Mouse (Mus musculus) MEL (cell line): Measurements from ENCODE around the gene Nrf1.

Source experiments
- CTCF ChIP-seq, 3 experiments: IDR thresholded peaks in 2 of 3; conservative IDR thresholded peaks in 1 of 3; 2 replicates each; pipeline ENCODE4 v1.5.1; 2011 to 2012; ENCODE audit warnings: low read length in 3 of 3, low read depth in 2 of 3, mild to moderate bottlenecking in 2 of 3, improper control_type of control experiment in 1 of 3, inconsistent platforms in 1 of 3, mixed read lengths in 1 of 3, moderate library complexity in 1 of 3; ENCODE audit not compliant: control insufficient read depth in 1 of 3, insufficient read depth in 1 of 3, poor library complexity in 1 of 3, severe bottlenecking in 1 of 3
- E2F4 ChIP-seq: IDR thresholded peaks from 2 replicates; pipeline ENCODE4 v1.6.1; 2011; ENCODE audit warnings: low read depth, low read length, improper control_type of control experiment, borderline replicate concordance
- ELF1 ChIP-seq: IDR thresholded peaks from 2 replicates; pipeline ENCODE4 v1.6.1; 2014; ENCODE audit warnings: low read depth, mild to moderate bottlenecking, inconsistent platforms, low read length, improper control_type of control experiment, moderate library complexity
- GATA1 ChIP-seq: IDR thresholded peaks from 2 replicates; pipeline ENCODE4 v1.6.1; 2011; ENCODE audit warnings: low read depth, low read length, improper control_type of control experiment
- SMC3 ChIP-seq: IDR thresholded peaks from 2 replicates; pipeline ENCODE4 v1.6.1; 2011; ENCODE audit warnings: low read depth, low read length, improper control_type of control experiment
- TAL1 ChIP-seq: IDR thresholded peaks from 2 replicates; pipeline ENCODE4 v1.6.1; 2012; ENCODE audit warnings: mild to moderate bottlenecking, inconsistent platforms, low read length, moderate library complexity, mixed read lengths
- TCF12 ChIP-seq: IDR thresholded peaks from 2 replicates; pipeline ENCODE4 v1.6.1; 2014; ENCODE audit warnings: low read depth, mild to moderate bottlenecking, inconsistent platforms, low read length, improper control_type of control experiment, moderate library complexity

DNA sequence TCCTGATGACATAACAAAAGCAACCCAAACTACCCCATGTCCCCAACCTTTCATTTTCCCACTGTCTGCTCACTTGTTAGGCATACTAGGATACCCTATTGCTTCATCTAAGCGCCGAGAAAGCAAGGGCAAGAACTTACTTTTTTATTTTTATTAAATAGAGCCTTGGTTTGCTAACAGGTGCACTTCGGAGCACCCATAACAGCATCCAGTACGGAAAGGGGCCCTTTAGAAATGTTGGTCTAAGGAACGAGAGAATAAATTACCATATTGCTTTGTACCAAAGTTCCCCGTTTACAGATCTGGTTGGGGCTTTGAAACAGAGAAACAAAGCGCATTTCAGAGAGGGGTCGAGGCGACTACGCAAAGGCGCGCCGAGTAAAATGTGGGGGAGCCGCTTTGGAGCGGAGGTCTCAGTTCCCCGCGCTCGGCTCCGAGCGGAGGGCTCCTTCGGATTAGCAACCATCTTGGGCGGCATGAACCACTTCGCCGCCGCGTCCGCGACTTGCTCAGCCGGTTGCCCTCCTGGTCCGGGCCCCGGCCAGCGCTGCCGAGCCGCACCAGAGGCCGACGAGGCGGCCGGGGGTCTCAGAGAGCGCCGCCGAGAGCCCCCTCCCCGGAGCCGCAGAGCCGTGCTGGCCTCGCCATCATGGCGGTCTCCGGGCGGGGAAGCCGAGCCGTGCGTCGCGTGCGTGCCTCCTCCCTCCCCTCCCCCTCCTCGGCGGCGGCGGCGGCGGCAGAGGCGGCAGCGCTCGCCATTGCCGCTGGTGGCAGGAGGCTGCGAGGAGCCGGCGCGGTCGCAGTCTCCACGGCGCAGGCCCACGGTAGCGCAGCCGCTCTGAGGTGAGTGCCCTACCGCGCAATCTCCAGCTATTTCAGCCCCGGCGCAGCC, at the start of gene Nrf1:
- TF ChIP-seq E2F4, result 0 out of 2 replicates have a peak, but pooled peaks have one; percentile 31
- no peak for TF ChIP-seq CTCF (IDR thresholded peaks at IDR 0.05 in 2 of 3, conservative IDR thresholded peaks at IDR 0.05 in 1 of 3; ENCODE audit: control insufficient read depth in 1 of 3, insufficient read depth in 1 of 3, low read depth in 2 of 3, low read length in 3 of 3, poor library complexity in 1 of 3, severe bottlenecking in 1 of 3)
- TF ChIP-seq TCF12, result peak; percentile 30; the same call in 1 of the 2 replicates
- no peak for TF ChIP-seq TAL1
- no peak for TF ChIP-seq GATA1
- no peak for TF ChIP-seq SMC3
- TF ChIP-seq ELF1, result no peak
